ENCODE assay signal across 13 mouse cellular contexts in genomic region chr14:117648199-117648960, GRCm38 (mm10).
DNase-seq lines count a peak whose midpoint lies in the region; ATAC-seq and TF ChIP-seq lines count a peak whose summit lies in the region.
"Had no signal": no experiment of that assay in that cellular context is flagged by ENCODE, and none has a peak within 500 bp of the region (broad histone marks: within the 10 kb centered on the region; RNA-seq: fewer than 3 reads in every experiment).

No protein-coding gene starts in this region.

- H3K4me1 ChIP-seq in lung, embryonic 14.5 days (ENCODE audit: insufficient read depth), result 0 out of 2 replicates have a peak, but pooled peaks cover 5% of the 10 kb centered on the region
- H3K4me1 ChIP-seq in heart, embryonic 10.5 days, result peaks cover 9% of the 10 kb centered on the region
- H3K4me1 ChIP-seq: hindbrain, embryonic 10.5 days had no signal

- WGBS in lung, embryonic 14.5 days, result 34% methylated on average over 9 of the region's 9 CpGs
- 20% methylated on average over 9 of the region's 9 CpGs for WGBS in heart, embryonic 10.5 days

- no peak; the same call in 1 of the 2 replicates for ATAC-seq in lung, embryonic 14.5 days (ENCODE audit: insufficient read depth)
- ATAC-seq: forebrain, postnatal 0 days had no signal

- no peaks in the 10 kb centered on the region for H3K9me3 ChIP-seq in lung, embryonic 14.5 days (ENCODE audit: low read depth, low read length)
- no peaks in the 10 kb centered on the region for H3K9me3 ChIP-seq in heart, embryonic 10.5 days
- H3K9me3 ChIP-seq: embryonic facial prominence, embryonic 12.5 days; hindbrain, embryonic 10.5 days had no signal

- H3K4me3 ChIP-seq in lung, embryonic 14.5 days (ENCODE audit: low read depth, low read length), result no peak overlapping the region
- H3K4me3 ChIP-seq in heart, embryonic 10.5 days, result no peak overlapping the region
- H3K4me3 ChIP-seq: embryonic facial prominence, embryonic 12.5 days; hindbrain, embryonic 10.5 days had no signal

- H3K36me3 ChIP-seq in lung, embryonic 14.5 days (ENCODE audit: insufficient read depth), result no peaks in the 10 kb centered on the region
- no peaks in the 10 kb centered on the region for H3K36me3 ChIP-seq in heart, embryonic 10.5 days
- H3K36me3 ChIP-seq: embryonic facial prominence, embryonic 12.5 days; G1E; hindbrain, embryonic 10.5 days had no signal

- no peak overlapping the region for H3K27ac ChIP-seq in lung, embryonic 14.5 days (ENCODE audit: low read depth)
- no peak overlapping the region for H3K27ac ChIP-seq in heart, embryonic 10.5 days
- H3K27ac ChIP-seq: embryonic facial prominence, embryonic 12.5 days; hindbrain, embryonic 10.5 days had no signal

- H3K4me2 ChIP-seq in lung, embryonic 14.5 days, result no peak overlapping the region
- H3K4me2 ChIP-seq: embryonic facial prominence, embryonic 12.5 days had no signal

- H3K27me3 ChIP-seq in lung, embryonic 14.5 days (ENCODE audit: insufficient read depth, low read length), result no peaks in the 10 kb centered on the region
- H3K27me3 ChIP-seq in heart, embryonic 10.5 days (ENCODE audit: insufficient read depth, poor library complexity, severe bottlenecking), result peaks cover 8% of the 10 kb centered on the region; the same call in 1 of the 2 replicates
- H3K27me3 ChIP-seq: embryonic facial prominence, embryonic 12.5 days had no signal

- H3K9ac ChIP-seq in lung, embryonic 14.5 days, result no peak overlapping the region
- H3K9ac ChIP-seq: embryonic facial prominence, embryonic 12.5 days; forebrain, postnatal 0 days had no signal

- TF ChIP-seq CTCF in lung, embryonic 14.5 days (IDR thresholded peaks at IDR 0.05; ENCODE audit: low read depth), result no peak

- peak; percentile 11 for DNase-seq in lung, embryonic 14.5 days
- no peak for DNase-seq in lung, adult 18-20 months
- peak; percentile 76 for DNase-seq in heart, embryonic 10.5 days (ENCODE audit: low spot score)
- peak; percentile 38 to 73 for DNase-seq in kidney, postnatal 36 days
- no peak for DNase-seq in layer of hippocampus, postnatal 36 days
- no peak for DNase-seq in lung, postnatal 10 days
- no peak for DNase-seq in right cerebral cortex, postnatal 4 days
- DNase-seq: forebrain, postnatal 0 days; lung, postnatal 4 days; thymus, adult 2 months had no signal

Comparison
In these comparisons a context has a peak if more than half of its experiments do, and no peak if none do; other contexts are left out.
1. DNase-seq: peak in lung, embryonic 14.5 days (single experiment), heart, embryonic 10.5 days (single experiment) and kidney, postnatal 36 days (2 of 2); none in lung, adult 18-20 months (0 of 2), layer of hippocampus, postnatal 36 days (0 of 2), lung, postnatal 10 days (single experiment) and right cerebral cortex, postnatal 4 days (single experiment).